Mouse (Mus musculus) layer of hippocampus, adult 11-12 months (tissue): ENCODE data around the gene Ankrd9.

Source experiments
- DNase-seq: peaks from one replicate; pipeline ENCODE4 v3.0.0; 2022; ENCODE audit warnings: low spot score

Ankrd9 gene

GRCm38 (mm10) chr12:110954351-110954991 is 24.4 kb downstream of the Ankrd9 start:
- DNase-seq: no peak

- DNase-seq: no peak
These were observed 24.9 kb downstream of the Ankrd9 start for GRCm38 (mm10) chr12:110953900-110954299.

GRCm38 (mm10) chr12:110953443-110953842 is 25.4 kb downstream of the Ankrd9 start:
- no peak for DNase-seq

GRCm38 (mm10) chr12:110952628-110953385 is 26.0 kb downstream of the Ankrd9 start:
- DNase-seq: no peak

- no peak for DNase-seq
These were observed 27.6 kb downstream of the Ankrd9 start for GRCm38 (mm10) chr12:110951236-110951635.

- DNase-seq: no peak
These were observed 28.7 kb downstream of the Ankrd9 start for GRCm38 (mm10) chr12:110950151-110950550.

- no peak for DNase-seq
These were observed 29.4 kb downstream of the Ankrd9 start for GRCm38 (mm10) chr12:110949410-110949809.

- DNase-seq: no peak
These were observed 30.0 kb downstream of the Ankrd9 start for GRCm38 (mm10) chr12:110948910-110949201.

GRCm38 (mm10) chr12:110948082-110948909 is 30.5 kb downstream of the Ankrd9 start:
- no peak for DNase-seq

- DNase-seq: no peak
These were observed 32.6 kb downstream of the Ankrd9 start for GRCm38 (mm10) chr12:110946216-110946615.

- no peak for DNase-seq
These were observed 38.0 kb downstream of the Ankrd9 start for GRCm38 (mm10) chr12:110940869-110941268.

- DNase-seq: no peak
These were observed 39.5 kb downstream of the Ankrd9 start for GRCm38 (mm10) chr12:110939385-110939784.

- no peak for DNase-seq
These were observed 41.3 kb downstream of the Ankrd9 start for GRCm38 (mm10) chr12:110937496-110937895.

- peak; percentile 90 for DNase-seq
These were observed 42.7 kb downstream of the Ankrd9 start for GRCm38 (mm10) chr12:110935983-110936620.

- peak; percentile 22 for DNase-seq
These were observed 46.0 kb downstream of the Ankrd9 start for GRCm38 (mm10) chr12:110932820-110933219.
